Mouse (Mus musculus) small intestine, adult 2 months (tissue): ENCODE measurements at regions not wholly inside any gene's neighbourhood (a gene's known extent, or its start where the extent isn't known, plus 50 kb on each side); places are given as distances from the start of the nearest gene placed in this dataset.

ENCODE experiments used
- CTCF ChIP-seq: fragments of 200-500 bp; IDR thresholded peaks from 2 replicates; pipeline ENCODE4 v1.5.1; 2012; ENCODE audit warnings: low read depth, mild to moderate bottlenecking, control low read depth, inconsistent platforms, low read length, moderate library complexity, mixed read lengths; ENCODE audit not compliant: insufficient replicate concordance, insufficient read length; ENCODE audit errors: extremely low read depth
- POLR2A ChIP-seq: fragments of 200-500 bp; IDR thresholded peaks from 2 replicates; pipeline ENCODE4 v1.6.1; 2012; ENCODE audit warnings: low read depth, mild to moderate bottlenecking, control low read depth, inconsistent platforms, low read length, moderate library complexity

DNA sequence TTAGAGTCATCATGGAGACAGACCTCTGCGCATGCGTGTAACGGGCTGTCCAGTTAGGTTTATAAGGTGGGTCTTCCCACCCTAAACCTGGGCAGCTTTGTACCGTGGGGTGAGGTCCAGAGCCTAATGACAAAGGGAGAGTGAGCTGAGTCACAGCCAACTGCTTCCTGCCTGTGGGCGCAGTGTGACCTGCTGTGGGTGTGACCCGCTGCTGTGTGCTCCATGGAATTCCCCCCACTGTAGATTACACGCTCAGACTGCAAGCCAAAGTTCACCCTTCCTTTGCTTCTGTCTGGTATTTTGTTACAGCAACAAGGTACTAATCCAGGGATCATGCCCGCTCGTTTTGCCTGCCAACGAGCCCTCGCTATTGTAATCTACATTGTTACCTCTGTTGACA, 273.3 kb upstream of the Stt3b start:
- TF ChIP-seq POLR2A, result no peak
- TF ChIP-seq CTCF, result no peak
